Mouse (Mus musculus): ENCODE measurements around the gene Ift172. TPM values are rescaled to one million over a fixed set of nuclear protein-coding genes. Genes with fewer than 3 reads are reported as not detected.

The Ift172 gene
- polyA plus RNA-seq, 1 experiment from 2014 or later = 17.4 TPM

DNA sequence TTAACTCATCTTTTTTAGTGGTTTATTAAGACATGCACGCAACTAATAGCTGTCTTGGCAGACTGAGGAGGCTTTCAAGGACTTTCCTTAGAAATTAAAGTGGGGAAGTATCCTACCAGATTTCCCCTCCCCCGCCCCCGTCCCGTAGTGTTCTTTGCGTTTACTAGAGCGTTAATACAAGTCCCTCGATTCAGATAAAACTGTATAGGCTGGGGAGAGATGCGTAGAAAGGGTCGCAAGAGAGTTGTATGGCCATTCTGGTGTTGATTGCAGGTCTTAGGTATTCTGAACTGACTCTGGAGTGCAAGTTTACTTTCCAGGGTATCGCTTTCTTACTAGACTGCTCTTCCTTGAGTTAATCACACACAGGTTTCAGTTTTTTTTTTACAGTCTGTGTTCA lies 48.7 kb downstream of the Ift172 start:
- Histone ChIP-seq H3K4me2 (ENCODE audit: low read length) (peak overlapping the region; percentile 72), H3K36me3 (ENCODE audit: insufficient read depth, low read length) (peaks cover 36% of the 10 kb centered on the region), H3K4me3 (replicated peaks; ENCODE audit: low read depth, low read length) (peak overlapping the region; percentile 95), H3K9me3 (replicated peaks; ENCODE audit: low read length) (no peaks in the 10 kb centered on the region), H3K4me1 (replicated peaks; ENCODE audit: insufficient read depth, low read length) (peaks cover 4% of the 10 kb centered on the region; the same call in 1 of the 2 replicates), H3K27ac (peak overlapping the region; percentile 99; the same call in 1 of the 2 replicates), H3K27me3 (ENCODE audit: insufficient read depth, low read length) (no peaks in the 10 kb centered on the region), H3K9ac (ENCODE audit: low read depth, low read length) (peak overlapping the region; percentile 98; the same call in 1 of the 2 replicates)
- ATAC-seq (replicated peaks; ENCODE audit: low FRiP score, low read depth) = no peak
- no peak for TF ChIP-seq CTCF (IDR thresholded peaks at IDR 0.05; ENCODE audit: low read depth)
- no peak for DNase-seq (ENCODE audit: low spot score)
- 14% methylated on average over 10 of the region's 10 CpGs for WGBS

- Histone ChIP-seq H3K9ac (ENCODE audit: low read depth, low read length) (peak overlapping the region; percentile 98), H3K4me2 (ENCODE audit: low read length) (peak overlapping the region; percentile 72), H3K9me3 (replicated peaks; ENCODE audit: low read length) (no peaks in the 10 kb centered on the region), H3K27me3 (ENCODE audit: insufficient read depth, low read length) (no peaks in the 10 kb centered on the region), H3K4me1 (replicated peaks; ENCODE audit: insufficient read depth, low read length) (peaks cover 4% of the 10 kb centered on the region; the same call in 1 of the 2 replicates), H3K4me3 (replicated peaks; ENCODE audit: low read depth, low read length) (peak overlapping the region; percentile 95), H3K36me3 (ENCODE audit: insufficient read depth, low read length) (peaks cover 31% of the 10 kb centered on the region), H3K27ac (peak overlapping the region; percentile 99)
- WGBS = under 1% methylated on average over 13 of the region's 13 CpGs
- TF ChIP-seq CTCF (IDR thresholded peaks at IDR 0.05; ENCODE audit: low read depth) = no peak
- DNase-seq (ENCODE audit: low spot score) = no peak
- no peak for ATAC-seq (replicated peaks; ENCODE audit: low FRiP score, low read depth)
These were observed 49.3 kb downstream of the Ift172 start for GRCm38 (mm10) chr5:31241522-31242034.

GRCm38 (mm10) chr5:31240637-31241521 lies 50.0 kb downstream of the Ift172 start, which contains the start of the genes Nrbp1 and Gm9970:
Nrbp1 (plus strand) TSS chr5:31240864.
Gm9970 (minus strand) TSS chr5:31241232.
- Histone ChIP-seq H3K9ac (ENCODE audit: low read depth, low read length) (peak within 1 kb of the TSS; percentile 98), H3K9me3 (replicated peaks; ENCODE audit: low read length) (no peaks in the 10 kb centered on the region), H3K4me3 (replicated peaks; ENCODE audit: low read depth, low read length) (peak within 1 kb of the TSS; percentile 95), H3K4me2 (ENCODE audit: low read length) (peak within 1 kb of the TSS; percentile 72), H3K27ac (peak within 1 kb of the TSS; percentile 99), H3K36me3 (ENCODE audit: insufficient read depth, low read length) (peaks cover 24% of the 10 kb centered on the region), H3K27me3 (ENCODE audit: insufficient read depth, low read length) (no peaks in the 10 kb centered on the region), H3K4me1 (replicated peaks; ENCODE audit: insufficient read depth, low read length) (peaks cover 4% of the 10 kb centered on the region; the same call in 1 of the 2 replicates)
- WGBS = under 1% methylated on average over 95 of the region's 103 CpGs
- peak; percentile 24; the same call in 1 of the 2 replicates for TF ChIP-seq CTCF (IDR thresholded peaks at IDR 0.05; ENCODE audit: low read depth)
- ATAC-seq (replicated peaks; ENCODE audit: low FRiP score, low read depth) = peak; percentile 98
- DNase-seq (ENCODE audit: low spot score) = peak; percentile 98

DNA sequence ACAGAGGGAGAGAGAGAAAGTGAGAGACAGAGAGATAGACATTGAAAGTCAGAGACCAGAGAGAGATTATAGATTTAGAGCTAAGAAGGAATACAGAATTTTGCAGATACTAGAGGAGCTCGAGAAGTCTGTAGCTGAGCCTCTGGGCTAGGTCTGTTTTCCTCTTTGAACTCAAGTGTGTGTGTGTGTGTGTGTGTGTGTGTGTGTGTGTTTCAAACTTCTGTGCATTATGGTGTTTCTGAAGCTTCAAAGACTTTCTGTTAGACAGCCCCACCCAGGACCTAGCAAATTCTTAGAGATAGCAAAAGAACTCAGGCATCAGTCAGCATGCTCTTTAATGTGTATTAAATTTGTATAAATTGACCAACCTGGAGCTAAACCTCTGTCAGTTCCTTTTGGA lies 64.3 kb downstream of the Ift172 start:
- H3K9ac ChIP-seq (ENCODE audit: low read depth, low read length) = no peak overlapping the region
- no peaks in the 10 kb centered on the region for H3K4me1 ChIP-seq (replicated peaks; ENCODE audit: insufficient read depth, low read length)
- no peaks in the 10 kb centered on the region for H3K9me3 ChIP-seq (replicated peaks; ENCODE audit: low read length)
- TF ChIP-seq CTCF (IDR thresholded peaks at IDR 0.05; ENCODE audit: low read depth) = no peak
- no peak overlapping the region for H3K4me3 ChIP-seq (replicated peaks; ENCODE audit: low read depth, low read length)
- H3K4me2 ChIP-seq (ENCODE audit: low read length) = no peak overlapping the region
- DNase-seq (ENCODE audit: low spot score) (no peak), ATAC-seq (replicated peaks; ENCODE audit: low FRiP score, low read depth) (no peak)
- H3K27me3 ChIP-seq (ENCODE audit: insufficient read depth, low read length) = no peaks in the 10 kb centered on the region
- H3K36me3 ChIP-seq (ENCODE audit: insufficient read depth, low read length) = no peaks in the 10 kb centered on the region
- WGBS = 62% methylated on average over 1 of the region's 1 CpGs
- H3K27ac ChIP-seq = no peak overlapping the region

GRCm38 (mm10) chr5:31222696-31223095 lies 68.2 kb downstream of the Ift172 start:
- Histone ChIP-seq H3K9me3 (replicated peaks; ENCODE audit: low read length) (no peaks in the 10 kb centered on the region), H3K4me1 (replicated peaks; ENCODE audit: insufficient read depth, low read length) (no peaks in the 10 kb centered on the region), H3K4me3 (replicated peaks; ENCODE audit: low read depth, low read length) (no peak overlapping the region), H3K27ac (no peak overlapping the region), H3K9ac (ENCODE audit: low read depth, low read length) (no peak overlapping the region), H3K36me3 (ENCODE audit: insufficient read depth, low read length) (no peaks in the 10 kb centered on the region), H3K27me3 (ENCODE audit: insufficient read depth, low read length) (no peaks in the 10 kb centered on the region), H3K4me2 (ENCODE audit: low read length) (no peak overlapping the region)
- no peak for DNase-seq (ENCODE audit: low spot score)
- 92% methylated on average over 9 of the region's 9 CpGs for WGBS
- ATAC-seq (replicated peaks; ENCODE audit: low FRiP score, low read depth) = no peak
- TF ChIP-seq CTCF (IDR thresholded peaks at IDR 0.05; ENCODE audit: low read depth) = no peak

GRCm38 (mm10) chr5:31221304-31221945 lies 69.5 kb downstream of the Ift172 start:
- no peaks in the 10 kb centered on the region for H3K9me3 ChIP-seq (replicated peaks; ENCODE audit: low read length)
- H3K9ac ChIP-seq (ENCODE audit: low read depth, low read length) = peak overlapping the region; percentile 81
- no peaks in the 10 kb centered on the region for H3K4me1 ChIP-seq (replicated peaks; ENCODE audit: insufficient read depth, low read length)
- DNase-seq (ENCODE audit: low spot score) (peak; percentile 82), ATAC-seq (replicated peaks; ENCODE audit: low FRiP score, low read depth) (no peak)
- H3K27ac ChIP-seq = peak overlapping the region; percentile 93
- TF ChIP-seq CTCF (IDR thresholded peaks at IDR 0.05; ENCODE audit: low read depth) = peak; percentile 67
- 15% methylated on average over 11 of the region's 11 CpGs for WGBS
- H3K4me2 ChIP-seq (ENCODE audit: low read length) = peak overlapping the region; percentile 85
- H3K36me3 ChIP-seq (ENCODE audit: insufficient read depth, low read length) = no peaks in the 10 kb centered on the region
- H3K4me3 ChIP-seq (replicated peaks; ENCODE audit: low read depth, low read length) = peak overlapping the region; percentile 89
- H3K27me3 ChIP-seq (ENCODE audit: insufficient read depth, low read length) = no peaks in the 10 kb centered on the region
